13 mouse cellular contexts compared by ENCODE assay signal in the genomic region with DNA sequence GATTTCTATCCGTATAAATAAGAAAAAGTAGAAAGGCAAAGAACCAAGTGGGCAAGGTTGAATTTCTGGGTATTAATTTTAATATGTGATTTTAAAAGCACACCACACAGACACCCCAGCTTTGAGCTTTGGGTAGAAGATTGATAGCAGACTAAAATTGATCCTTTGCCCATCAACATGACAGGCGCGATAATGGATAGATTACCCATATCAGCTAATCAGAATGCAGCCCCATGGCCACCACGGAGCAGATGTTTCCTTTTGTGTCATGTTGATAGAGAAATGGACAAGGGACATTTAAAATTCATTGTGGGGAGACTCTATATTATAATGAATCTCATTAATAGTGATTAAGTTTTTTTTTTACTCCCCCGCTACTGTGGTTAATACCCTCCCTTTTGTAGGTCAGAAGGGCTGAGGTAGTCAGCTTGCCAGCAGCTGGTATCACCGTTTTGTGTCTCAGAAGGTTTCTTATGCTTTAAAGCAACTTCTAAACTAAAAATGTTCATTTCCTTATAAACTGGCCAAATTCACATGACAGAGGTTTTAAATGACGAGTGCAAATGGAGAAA.
"Had no signal": no experiment of that assay in that cellular context is flagged by ENCODE, and none has a peak within 500 bp of the region (broad histone marks: within the 10 kb centered on the region; RNA-seq: fewer than 3 reads in every experiment).

No protein-coding gene starts in this region.

- H3K27ac ChIP-seq: liver, embryonic 12.5 days; liver, embryonic 14.5 days; neural tube, embryonic 12.5 days; stomach, embryonic 15.5 days; stomach, postnatal 0 days had no signal

- ATAC-seq: liver, embryonic 12.5 days had no signal

- DNase-seq: lung, adult 18-20 months; lung, embryonic 14.5 days; lung, postnatal 10 days; lung, postnatal 4 days; right cerebral cortex, postnatal 14 days; thymus, adult 2 months; thymus, postnatal 25 days; thymus, postnatal 4 days had no signal

- H3K9me3 ChIP-seq: liver, embryonic 12.5 days; neural tube, embryonic 12.5 days; stomach, embryonic 15.5 days had no signal

- H3K4me2 ChIP-seq: liver, embryonic 12.5 days; lung, embryonic 14.5 days; neural tube, embryonic 12.5 days; stomach, embryonic 15.5 days had no signal

- H3K27me3 ChIP-seq: neural tube, embryonic 12.5 days; stomach, embryonic 15.5 days had no signal

- H3K9ac ChIP-seq: liver, embryonic 12.5 days; liver, embryonic 14.5 days; lung, embryonic 14.5 days; neural tube, embryonic 12.5 days; stomach, embryonic 15.5 days had no signal

- H3K4me3 ChIP-seq: liver, embryonic 12.5 days; neural tube, embryonic 12.5 days; stomach, embryonic 15.5 days had no signal

- H3K36me3 ChIP-seq: liver, embryonic 12.5 days; neural tube, embryonic 12.5 days; stomach, embryonic 15.5 days had no signal

- H3K4me1 ChIP-seq: liver, embryonic 12.5 days; stomach, embryonic 15.5 days had no signal
